Mouse (Mus musculus): ENCODE data around the gene Tmem30b. TPM values are rescaled to one million over a fixed set of nuclear protein-coding genes. Genes with fewer than 3 reads are reported as not detected.

Tmem30b gene
- polyA plus RNA-seq, 1 experiment: 0.85 TPM

- no peak overlapping the region for H3K27ac ChIP-seq (ENCODE audit: control insufficient read depth, insufficient read depth, low read depth, low read length, poor library complexity)
- H3K4me3 ChIP-seq (replicated peaks; ENCODE audit: control insufficient read depth, low read depth, low read length): no peak overlapping the region
- no peaks in the 10 kb centered on the region for H3K4me1 ChIP-seq (ENCODE audit: control insufficient read depth, insufficient read depth, low read length)
- TF ChIP-seq CTCF (IDR thresholded peaks at IDR 0.05; ENCODE audit: control insufficient read depth, insufficient read depth, low read length): no peak
- TF ChIP-seq POLR2A (IDR thresholded peaks at IDR 0.05; ENCODE audit: borderline replicate concordance, control insufficient read depth, low read depth, low read length): no peak
- 73% methylated on average over 5 of the region's 5 CpGs for WGBS
Measured at GRCm38 (mm10) chr12:73500689-73501326, 45.4 kb downstream of the Tmem30b start.

DNA sequence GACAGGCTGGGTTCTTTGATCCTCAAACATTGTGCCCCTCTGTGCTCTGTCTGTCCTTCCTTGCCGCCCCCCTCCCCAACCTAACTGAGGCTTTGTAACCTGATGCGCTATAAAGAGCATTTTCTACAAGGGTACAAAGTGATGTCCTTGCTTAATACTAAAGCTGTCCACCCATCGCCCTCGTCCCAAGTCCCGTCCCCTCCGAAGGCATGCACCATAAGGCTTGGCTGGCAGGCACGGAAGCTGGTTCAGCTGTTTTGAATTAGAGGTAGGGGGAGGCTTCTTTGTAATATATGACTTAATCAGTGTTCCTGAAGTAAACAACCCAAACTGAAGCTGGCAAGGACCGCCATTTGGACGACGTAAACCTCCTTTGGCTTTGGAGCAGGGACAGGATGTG, 51.0 kb downstream of the Tmem30b start:
- WGBS: 88% methylated on average over 10 of the region's 10 CpGs
- Histone ChIP-seq H3K4me3 (replicated peaks; ENCODE audit: control insufficient read depth, low read depth, low read length) (no peak overlapping the region), H3K4me1 (ENCODE audit: control insufficient read depth, insufficient read depth, low read length) (no peaks in the 10 kb centered on the region), H3K27ac (ENCODE audit: control insufficient read depth, insufficient read depth, low read depth, low read length, poor library complexity) (no peak overlapping the region)
- no peak for TF ChIP-seq CTCF (IDR thresholded peaks at IDR 0.05; ENCODE audit: control insufficient read depth, insufficient read depth, low read length)
- no peak for TF ChIP-seq POLR2A (IDR thresholded peaks at IDR 0.05; ENCODE audit: borderline replicate concordance, control insufficient read depth, low read depth, low read length)

DNA sequence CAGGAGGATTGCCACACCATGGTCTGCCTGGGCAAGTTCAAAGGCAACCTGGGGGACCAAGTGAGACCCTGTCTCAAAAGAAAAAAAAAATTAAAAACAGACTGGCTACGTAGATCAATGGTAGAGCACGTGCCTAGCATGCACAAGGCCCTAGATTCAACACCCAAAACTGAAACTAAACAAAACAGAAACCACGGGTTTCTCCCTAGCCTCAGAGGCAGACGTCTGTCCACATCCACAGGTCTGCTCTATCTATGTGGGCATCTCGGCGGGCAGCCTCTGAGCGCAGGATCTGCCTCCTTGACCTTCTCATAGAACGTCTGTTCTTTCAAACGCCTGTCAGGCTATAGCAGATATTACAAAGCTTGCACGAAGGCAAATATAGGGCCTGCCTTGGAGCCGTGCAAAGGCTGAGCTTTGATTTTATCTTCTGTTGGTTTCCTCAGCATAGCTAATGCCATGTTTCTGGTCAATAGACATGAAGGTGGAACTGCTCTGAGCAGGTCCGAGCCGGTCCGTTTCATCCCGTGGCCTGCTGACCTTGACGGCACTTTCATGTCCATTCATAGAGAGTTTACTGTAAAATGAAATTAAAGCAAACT, 52.2 kb downstream of the Tmem30b start:
- H3K27ac ChIP-seq (ENCODE audit: control insufficient read depth, insufficient read depth, low read depth, low read length, poor library complexity): no peak overlapping the region
- H3K4me1 ChIP-seq (ENCODE audit: control insufficient read depth, insufficient read depth, low read length): no peaks in the 10 kb centered on the region
- WGBS: 58% methylated on average over 16 of the region's 16 CpGs
- TF ChIP-seq CTCF (IDR thresholded peaks at IDR 0.05; ENCODE audit: control insufficient read depth, insufficient read depth, low read length) (no peak), POLR2A (IDR thresholded peaks at IDR 0.05; ENCODE audit: borderline replicate concordance, control insufficient read depth, low read depth, low read length) (no peak)
- no peak overlapping the region for H3K4me3 ChIP-seq (replicated peaks; ENCODE audit: control insufficient read depth, low read depth, low read length)

Other genes starting within 250 kb of the Tmem30b start
- gene Prkch, start 38.4 kb upstream of the Tmem30b start, polyA plus RNA-seq (2011; ENCODE audit: insufficient read depth, insufficient read length, low replicate concordance, missing spikeins): 1.9 and 7.8 TPM in 2 replicates

All from bone marrow, adult 2 months (tissue).